Mouse (Mus musculus): Measurements from ENCODE around the gene Pitx1.

DNA sequence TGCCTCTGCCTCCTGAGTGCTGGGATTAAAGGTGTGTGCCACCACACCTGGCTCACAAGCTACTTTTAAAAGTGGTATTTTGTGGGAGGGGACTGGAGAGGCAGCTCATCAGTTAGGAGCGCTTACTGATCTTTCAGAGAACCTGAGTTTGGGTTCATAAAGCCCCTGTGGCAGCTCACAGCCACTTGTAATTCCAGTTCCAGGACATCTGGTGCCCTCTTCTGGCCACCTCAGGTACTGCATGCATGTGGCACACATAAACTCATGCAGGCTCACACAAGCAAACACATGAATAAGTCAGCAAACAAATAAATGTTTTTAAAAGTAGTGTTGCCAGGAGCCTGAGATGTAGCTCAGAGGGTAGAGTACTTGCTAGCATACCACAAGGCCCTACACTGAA is 7.7 kb upstream of the Pitx1 start:
- TF ChIP-seq GATA1 (IDR thresholded peaks at IDR 0.05; ENCODE audit: low read length): no peak
- no peak for TF ChIP-seq TAL1 (IDR thresholded peaks at IDR 0.05; ENCODE audit: low read length)
